Mouse (Mus musculus): ENCODE data around the gene Cnot6l.

DNA sequence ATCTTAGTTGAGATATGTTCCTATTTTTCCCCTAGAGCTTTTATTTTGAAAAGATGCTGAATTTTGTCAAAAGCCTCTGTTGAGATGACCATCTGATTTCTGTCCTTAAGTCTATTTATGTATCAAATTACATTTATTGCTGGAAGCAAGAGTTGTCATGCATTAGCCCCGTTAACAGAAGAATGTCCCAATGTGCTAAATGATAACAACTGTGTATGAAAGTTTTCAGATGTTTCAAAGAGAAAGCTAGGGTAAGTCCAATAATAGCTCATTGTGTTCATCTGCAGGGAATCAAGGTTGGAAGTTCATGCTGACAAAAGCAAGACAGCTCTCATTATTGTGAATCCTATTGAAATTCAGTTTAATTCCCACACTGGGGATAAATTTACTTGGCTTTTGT, 129.9 kb downstream of the Cnot6l start:
- TF ChIP-seq CTCF (IDR thresholded peaks at IDR 0.05; ENCODE audit: low read depth, low read length), result no peak
- no peak for TF ChIP-seq POLR2A (IDR thresholded peaks at IDR 0.05; ENCODE audit: borderline replicate concordance, low read depth, low read length)
